Mouse (Mus musculus): Measurements from ENCODE around the gene Ctu2. TPM values are rescaled to one million over a fixed set of nuclear protein-coding genes. Genes with fewer than 3 reads are reported as not detected.

Ctu2 gene
- polyA plus RNA-seq, 1 experiment: 21.8 TPM

DNA sequence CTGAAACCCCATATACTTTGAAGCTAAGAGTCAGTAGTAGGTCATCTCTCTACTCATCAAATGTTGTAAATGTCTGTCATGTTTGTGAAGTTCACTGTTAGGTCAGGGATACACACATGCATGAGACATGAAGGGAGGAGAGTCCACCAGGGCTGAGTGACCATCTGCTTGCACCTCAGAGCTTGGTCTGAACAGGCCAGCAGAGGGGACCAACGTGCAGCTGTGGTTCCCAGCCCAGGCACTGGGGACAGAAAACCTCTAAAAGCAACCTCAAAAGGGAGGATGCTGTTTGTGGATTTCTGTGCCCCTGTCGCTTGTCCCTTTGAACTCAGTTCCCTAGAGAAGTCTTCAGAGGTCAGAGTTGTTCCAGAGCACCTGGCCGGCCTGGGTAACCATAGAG, 30.7 kb upstream of the Ctu2 start:
- DNase-seq (ENCODE audit: low read depth): no peak

DNA sequence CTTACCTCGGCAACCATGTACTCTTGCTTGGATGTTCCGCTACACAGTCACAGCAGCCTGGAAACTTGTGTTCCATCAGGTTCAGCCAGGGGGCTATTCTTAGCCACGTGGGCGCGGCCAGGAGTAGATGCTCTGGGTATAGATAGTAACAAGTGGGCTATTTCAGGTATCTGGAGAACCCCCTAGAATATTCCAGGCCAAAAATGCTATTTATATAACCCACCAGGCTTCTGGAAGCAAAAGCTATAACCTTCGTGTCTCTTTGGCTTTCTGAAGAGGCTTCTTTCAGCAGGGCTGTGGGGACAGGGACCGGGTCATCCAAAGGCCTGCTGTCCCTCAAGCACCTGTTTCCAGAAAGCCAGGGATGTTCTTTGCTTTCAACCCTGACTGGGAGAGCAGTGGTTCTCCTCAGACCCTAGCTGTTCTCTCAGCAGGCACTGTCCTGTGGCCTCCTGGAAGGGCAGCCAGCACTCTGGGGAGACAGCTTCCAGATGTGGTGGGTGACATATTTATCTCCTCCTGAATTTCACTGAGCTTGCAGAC, 24.7 kb upstream of the Ctu2 start:
- DNase-seq (ENCODE audit: low read depth): no peak

DNA sequence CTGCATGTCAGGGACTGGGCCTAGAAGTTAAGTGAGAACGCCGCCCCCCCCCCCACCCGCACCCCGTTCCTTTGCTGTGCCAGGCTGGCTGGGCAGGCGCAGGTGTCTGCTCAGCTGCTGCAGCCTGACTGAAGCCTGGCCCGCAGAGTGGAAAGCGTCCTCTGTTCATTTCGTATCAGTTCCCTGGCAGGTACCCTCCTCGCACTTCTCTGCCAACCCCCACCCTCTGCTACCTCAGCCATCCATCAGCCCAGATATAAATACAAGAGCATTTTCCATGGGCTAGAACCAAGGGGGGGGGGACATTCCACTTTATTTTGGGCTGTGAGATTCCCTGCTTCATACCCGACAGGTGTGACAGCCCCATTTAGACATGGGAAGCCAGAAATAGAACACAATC, 23.8 kb upstream of the Ctu2 start:
- DNase-seq (ENCODE audit: low read depth): no peak

- no peak for DNase-seq (ENCODE audit: low read depth)
Observed at GRCm38 (mm10) chr8:122454409-122454808, 21.5 kb upstream of the Ctu2 start.

- DNase-seq (ENCODE audit: low read depth): no peak
Observed at GRCm38 (mm10) chr8:122457171-122457570, 18.8 kb upstream of the Ctu2 start.

DNA sequence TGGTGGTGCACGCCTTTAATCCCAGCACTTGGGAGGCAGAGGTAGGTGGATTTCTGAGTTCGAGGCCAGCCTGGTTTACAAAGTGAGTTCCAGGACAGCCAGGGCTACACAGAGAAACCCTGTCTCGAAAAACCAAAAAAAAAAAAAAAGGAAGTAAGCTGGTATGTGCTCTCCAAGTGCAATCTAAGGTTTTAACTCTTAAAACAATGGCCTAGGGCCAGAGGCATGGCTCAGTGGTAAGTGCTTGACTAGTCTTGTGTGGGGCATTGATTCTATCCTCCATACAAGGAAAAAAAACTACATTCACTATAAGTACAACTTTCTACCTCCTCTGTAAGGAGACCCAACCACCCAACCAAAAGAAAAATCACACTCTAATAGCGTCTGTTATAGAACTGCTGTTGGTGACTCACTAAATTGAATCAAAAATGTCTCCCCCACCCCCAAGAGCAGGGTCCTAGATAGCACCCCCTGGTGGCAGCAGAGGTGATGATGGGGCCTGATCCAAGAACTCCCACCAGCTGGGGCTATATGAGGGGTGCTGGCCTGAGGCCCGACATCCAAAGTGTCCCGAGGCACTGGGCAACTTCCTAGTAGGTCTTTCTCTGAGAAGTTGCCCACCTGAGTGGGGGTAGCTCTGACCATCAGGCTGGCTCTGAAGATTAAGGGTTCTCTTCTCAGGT, 16.6 kb upstream of the Ctu2 start:
- DNase-seq (ENCODE audit: low read depth): no peak

DNA sequence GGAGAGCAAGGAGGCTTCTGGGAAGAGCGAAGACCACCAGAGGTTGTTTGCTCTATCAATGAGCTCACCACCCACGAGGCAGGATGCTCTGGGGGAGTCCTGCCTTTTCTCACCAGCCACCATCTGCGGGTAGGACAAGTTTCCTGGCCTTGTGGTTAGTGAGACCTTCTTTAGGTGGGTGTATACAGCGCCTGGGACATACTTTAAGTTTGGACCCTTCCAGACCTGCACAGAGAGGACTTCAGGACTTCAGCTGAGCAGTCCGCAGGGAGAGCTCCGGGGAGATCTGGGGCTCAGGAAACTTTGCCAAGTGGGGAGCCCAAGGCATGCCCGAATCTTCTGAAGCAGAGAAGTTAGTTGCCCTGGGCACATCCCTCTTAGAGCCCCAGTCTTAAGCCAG, 16.0 kb upstream of the Ctu2 start:
- DNase-seq (ENCODE audit: low read depth): no peak

GRCm38 (mm10) chr8:122460524-122461472, 15.1 kb upstream of the Ctu2 start, which contains the start of gene Snai3:
Gene Snai3 (minus strand): TSS chr8:122460733.
- DNase-seq (ENCODE audit: low read depth): no peak

GRCm38 (mm10) chr8:122461473-122462148, 14.3 kb upstream of the Ctu2 start:
- DNase-seq (ENCODE audit: low read depth): peak; percentile 95

- no peak for DNase-seq (ENCODE audit: low read depth)
Observed at GRCm38 (mm10) chr8:122462510-122462909, 13.4 kb upstream of the Ctu2 start.

- DNase-seq (ENCODE audit: low read depth): no peak
Observed at GRCm38 (mm10) chr8:122463651-122464640, 12.0 kb upstream of the Ctu2 start.

- no peak for DNase-seq (ENCODE audit: low read depth)
Observed at GRCm38 (mm10) chr8:122464985-122465384, 11.0 kb upstream of the Ctu2 start.

DNA sequence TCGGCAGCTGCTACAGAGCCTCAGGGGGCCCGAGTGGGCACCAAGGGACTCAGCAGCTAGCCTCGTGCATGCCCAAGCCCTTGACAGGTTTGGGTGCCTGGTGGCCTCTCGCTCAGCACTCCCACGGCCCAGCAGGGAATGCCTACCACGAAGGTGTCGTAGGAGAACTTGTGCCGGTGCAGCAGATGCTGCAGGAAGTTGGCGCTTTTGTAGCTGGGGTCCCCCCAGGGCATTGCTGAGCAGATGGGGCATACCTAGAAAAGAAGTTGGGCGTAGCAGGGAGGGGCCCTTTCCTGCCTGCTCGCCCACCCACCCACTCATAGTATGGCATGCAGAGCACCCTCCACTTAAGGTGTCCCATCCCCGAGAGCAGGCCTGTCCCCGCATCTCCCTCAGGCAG, 8.1 kb upstream of the Ctu2 start:
- DNase-seq (ENCODE audit: low read depth): no peak

GRCm38 (mm10) chr8:122469407-122469806, 6.5 kb upstream of the Ctu2 start:
- no peak for DNase-seq (ENCODE audit: low read depth)

GRCm38 (mm10) chr8:122469965-122470364, 6.0 kb upstream of the Ctu2 start:
- DNase-seq (ENCODE audit: low read depth): no peak

DNA sequence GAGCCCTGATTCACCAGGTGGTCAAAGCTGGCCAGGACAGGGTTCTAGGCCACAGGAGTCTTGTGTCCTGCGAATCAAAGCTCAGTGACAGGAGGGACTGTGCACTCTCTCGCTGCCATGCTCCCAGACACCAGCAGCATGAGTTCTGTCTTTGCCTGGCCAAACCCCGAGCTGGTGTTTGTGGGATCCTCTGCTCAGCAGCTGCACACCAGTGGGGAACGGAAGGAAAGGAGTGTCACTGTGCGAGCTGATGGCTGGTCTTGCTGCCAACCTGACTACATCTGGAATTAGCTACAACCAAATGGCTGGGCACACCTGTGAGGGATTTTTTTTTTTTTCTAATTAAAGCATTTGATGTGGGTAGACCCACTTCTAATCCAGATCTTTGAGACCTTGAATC, 5.3 kb upstream of the Ctu2 start:
- DNase-seq (ENCODE audit: low read depth): no peak

GRCm38 (mm10) chr8:122473911-122474421, 2.0 kb upstream of the Ctu2 start:
- DNase-seq (ENCODE audit: low read depth): no peak

GRCm38 (mm10) chr8:122474951-122475560, 887 bp upstream of the Ctu2 start:
- DNase-seq (ENCODE audit: low read depth): no peak

GRCm38 (mm10) chr8:122482448-122482847, 6.5 kb downstream of the Ctu2 start:
- DNase-seq (ENCODE audit: low read depth): no peak

GRCm38 (mm10) chr8:122483877-122484276, 7.9 kb downstream of the Ctu2 start:
- DNase-seq (ENCODE audit: low read depth): no peak
